Mouse (Mus musculus) monocyte, adult 5-6 weeks (primary cell): ENCODE data around the gene Lgi1. TPM values are rescaled to one million over a fixed set of nuclear protein-coding genes. Genes with fewer than 3 reads are reported as not detected.

Experiments used
- ATAC-seq: fragments of 153-309, 156-312 bp; replicated peaks from 2 replicates; pipeline ENCODE4 v1.8.0; 2017; ENCODE audit warnings: mild to moderate bottlenecking; ENCODE audit not compliant: low TSS enrichment, insufficient number of reproducible peaks, severe bottlenecking, poor library complexity, low FRiP score
- total RNA-seq: library from RNA; stranded (forward); fragments of 200-1000, 200-491, 200-594 nt; gene quantifications from 3 replicates; pipeline ENCODE4 v1.2.3, GENCODE M21; 2017

The Lgi1 gene
- total RNA-seq, 1 experiment from 2014 or later = not detected

- no peak for ATAC-seq
These were observed 88.3 kb downstream of the Lgi1 start for GRCm38 (mm10) chr19:38352495-38353130.

GRCm38 (mm10) chr19:38354279-38354678, 89.9 kb downstream of the Lgi1 start:
- ATAC-seq = no peak

- no peak for ATAC-seq
These were observed 90.6 kb downstream of the Lgi1 start for GRCm38 (mm10) chr19:38354819-38355360.

- ATAC-seq = no peak
These were observed 92.0 kb downstream of the Lgi1 start for GRCm38 (mm10) chr19:38356211-38356828.

DNA sequence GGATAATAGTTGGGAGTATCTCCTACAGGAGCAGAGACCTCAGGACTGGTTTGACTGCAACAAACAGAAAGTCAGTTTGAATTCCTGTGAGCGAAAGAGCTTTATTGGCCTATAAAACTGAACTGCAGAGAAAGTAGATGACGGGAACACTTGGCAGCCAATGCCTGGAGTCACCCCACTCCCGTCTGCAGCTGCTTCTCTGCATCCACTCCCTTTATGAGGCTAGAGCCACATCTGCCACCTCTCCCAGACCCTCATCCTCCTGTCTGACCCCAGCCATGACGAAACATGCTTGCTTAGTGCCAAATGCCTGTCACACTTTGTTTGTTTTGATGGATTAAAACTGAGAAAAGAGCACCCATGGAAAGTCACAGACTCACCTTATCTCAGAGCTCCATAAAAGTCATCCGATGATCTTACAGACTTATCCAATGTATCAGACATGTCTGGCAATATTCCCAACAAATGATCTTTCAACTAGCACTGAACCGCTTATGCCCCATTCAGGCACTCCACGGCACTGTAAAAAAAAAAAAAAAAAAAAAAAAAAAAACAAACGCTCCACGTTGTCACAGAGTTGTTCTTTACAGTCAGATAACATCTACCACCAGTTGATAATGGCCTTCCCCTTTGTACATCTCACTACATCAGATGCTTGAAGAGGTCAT, 93.8 kb downstream of the Lgi1 start:
- no peak for ATAC-seq

DNA sequence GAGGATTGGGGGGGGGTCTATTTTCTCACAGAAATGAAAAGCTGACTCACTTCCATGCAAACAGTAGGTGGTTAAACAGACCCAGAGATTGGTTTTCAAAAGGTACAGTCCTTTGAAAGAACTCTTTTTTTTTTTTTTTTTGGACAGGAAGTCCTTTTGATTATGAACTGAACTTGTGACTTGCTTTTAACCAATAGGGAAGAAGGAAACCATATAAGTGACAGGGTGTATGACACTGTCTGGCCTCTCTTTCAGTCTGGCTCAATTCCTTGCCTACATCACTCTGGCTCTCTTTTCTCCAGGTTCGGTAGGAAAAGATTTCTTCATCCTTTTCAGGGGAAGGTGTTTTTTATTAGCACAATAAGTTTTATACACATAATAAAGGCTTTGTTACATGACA, 95.0 kb downstream of the Lgi1 start:
- ATAC-seq = no peak

Other genes with a start within 250 kb of the Lgi1 start
- gene Myof, start 221.0 kb upstream of the Lgi1 start, total RNA-seq = 4.6 to 10.5 TPM (median 7.5 TPM) in 3 replicates
- 2.9 to 4.1 TPM (median 3.4 TPM) in 3 replicates for gene Cep55, start 209.5 kb upstream of the Lgi1 start, total RNA-seq
- gene Ffar4, start 167.5 kb upstream of the Lgi1 start, total RNA-seq = 0.32 TPM in 1 of 3 replicates, not detected in the others
- gene Rbp4, start 139.3 kb upstream of the Lgi1 start, total RNA-seq = not detected in 3 replicates
- gene Pde6c, start 131.8 kb upstream of the Lgi1 start, total RNA-seq = not detected in 3 replicates
- 21.3 to 28.9 TPM (median 22.3 TPM) in 3 replicates for gene Fra10ac1, start 40.4 kb upstream of the Lgi1 start, total RNA-seq
- 2.3 to 3.0 TPM (median 2.8 TPM) in 3 replicates for gene Slc35g1, start 131.4 kb downstream of the Lgi1 start, total RNA-seq
- 0.10 TPM in 1 of 3 replicates, not detected in the others for gene Plce1, start 216.6 kb downstream of the Lgi1 start, total RNA-seq